Mouse (Mus musculus): Measurements from ENCODE around the gene Mfsd14a. TPM values are rescaled to one million over a fixed set of nuclear protein-coding genes. Genes with fewer than 3 reads are reported as not detected.
"Not testable (repeated sequence)": the region's sequence is repeated elsewhere in the genome, so short reads cannot be mapped to it uniquely, and the experiment has no call there.

Gene Mfsd14a
- polyA plus RNA-seq, 1 experiment from 2014 or later: 91.8 TPM

- Histone ChIP-seq H3K4me2 (ENCODE audit: low read length) (no peak overlapping the region), H3K4me1 (replicated peaks; ENCODE audit: control insufficient read depth, insufficient read depth, low read length) (peaks cover 10% of the 10 kb centered on the region; the same call in 1 of the 2 replicates), H3K27me3 (replicated peaks; ENCODE audit: control insufficient read depth, insufficient read depth, low read length) (no peaks in the 10 kb centered on the region), H3K27ac (ENCODE audit: low read depth) (no peak overlapping the region), H3K9ac (ENCODE audit: low read length) (no peak overlapping the region), H3K9me3 (ENCODE audit: control insufficient read depth, low read length) (no peaks in the 10 kb centered on the region), H3K36me3 (ENCODE audit: control insufficient read depth, insufficient read depth, low read length) (no peaks in the 10 kb centered on the region), H3K4me3 (ENCODE audit: low read depth, low read length) (no peak overlapping the region)
- DNase-seq (ENCODE audit: low spot score): no peak
- no peak for ATAC-seq (replicated peaks; ENCODE audit: low FRiP score, low TSS enrichment, low read depth)
- 84% methylated on average over 15 of the region's 15 CpGs for WGBS
These were observed 3.4 kb downstream of the Mfsd14a start for GRCm38 (mm10) chr3:116658928-116659565.

GRCm38 (mm10) chr3:116656184-116656965 lies 6.1 kb downstream of the Mfsd14a start:
- 63% methylated on average over 7 of the region's 7 CpGs for WGBS
- DNase-seq (ENCODE audit: low spot score): no peak
- no peak overlapping the region for H3K4me2 ChIP-seq (ENCODE audit: low read length)
- H3K4me3 ChIP-seq (ENCODE audit: low read depth, low read length): no peak overlapping the region
- no peak for ATAC-seq (replicated peaks; ENCODE audit: low FRiP score, low TSS enrichment, low read depth)
- peaks cover 6% of the 10 kb centered on the region; the same call in 1 of the 2 replicates for H3K4me1 ChIP-seq (replicated peaks; ENCODE audit: control insufficient read depth, insufficient read depth, low read length)
- no peak overlapping the region for H3K9ac ChIP-seq (ENCODE audit: low read length)
- H3K27me3 ChIP-seq (replicated peaks; ENCODE audit: control insufficient read depth, insufficient read depth, low read length): no peaks in the 10 kb centered on the region
- H3K27ac ChIP-seq (ENCODE audit: low read depth): no peak overlapping the region
- H3K36me3 ChIP-seq (ENCODE audit: control insufficient read depth, insufficient read depth, low read length): no peaks in the 10 kb centered on the region
- no peaks in the 10 kb centered on the region for H3K9me3 ChIP-seq (ENCODE audit: control insufficient read depth, low read length)

GRCm38 (mm10) chr3:116654051-116654450 lies 8.4 kb downstream of the Mfsd14a start:
- not testable (repeated sequence) for H3K27me3 ChIP-seq (replicated peaks; ENCODE audit: control insufficient read depth, insufficient read depth, low read length); H3K27ac ChIP-seq (ENCODE audit: low read depth); H3K9ac ChIP-seq (ENCODE audit: low read length); H3K4me3 ChIP-seq (ENCODE audit: low read depth, low read length); ATAC-seq (replicated peaks; ENCODE audit: low FRiP score, low TSS enrichment, low read depth); DNase-seq (ENCODE audit: low spot score); H3K4me2 ChIP-seq (ENCODE audit: low read length); H3K4me1 ChIP-seq (replicated peaks; ENCODE audit: control insufficient read depth, insufficient read depth, low read length); H3K9me3 ChIP-seq (ENCODE audit: control insufficient read depth, low read length)
- H3K36me3 ChIP-seq (ENCODE audit: control insufficient read depth, insufficient read depth, low read length): peaks cover 15% of the 10 kb centered on the region
- 96% methylated on average over 11 of the region's 11 CpGs for WGBS

- Histone ChIP-seq H3K4me2 (ENCODE audit: low read length) (no peak overlapping the region), H3K27ac (ENCODE audit: low read depth) (no peak overlapping the region), H3K9ac (ENCODE audit: low read length) (no peak overlapping the region), H3K27me3 (replicated peaks; ENCODE audit: control insufficient read depth, insufficient read depth, low read length) (no peaks in the 10 kb centered on the region), H3K36me3 (ENCODE audit: control insufficient read depth, insufficient read depth, low read length) (peaks cover 20% of the 10 kb centered on the region), H3K4me3 (ENCODE audit: low read depth, low read length) (no peak overlapping the region), H3K9me3 (ENCODE audit: control insufficient read depth, low read length) (no peaks in the 10 kb centered on the region), H3K4me1 (replicated peaks; ENCODE audit: control insufficient read depth, insufficient read depth, low read length) (no peaks in the 10 kb centered on the region; the same call in 1 of the 2 replicates)
- DNase-seq (ENCODE audit: low spot score) (no peak), ATAC-seq (replicated peaks; ENCODE audit: low FRiP score, low TSS enrichment, low read depth) (no peak)
- WGBS: 69% methylated on average over 5 of the region's 5 CpGs
These were observed 9.1 kb downstream of the Mfsd14a start for GRCm38 (mm10) chr3:116653278-116653945.

GRCm38 (mm10) chr3:116652033-116652446 lies 10.4 kb downstream of the Mfsd14a start:
- DNase-seq (ENCODE audit: low spot score): no peak

GRCm38 (mm10) chr3:116650698-116651097 lies 11.8 kb downstream of the Mfsd14a start:
- DNase-seq (ENCODE audit: low spot score): no peak
- peaks cover 42% of the 10 kb centered on the region for H3K36me3 ChIP-seq (ENCODE audit: control insufficient read depth, insufficient read depth, low read length)
- H3K27me3 ChIP-seq (replicated peaks; ENCODE audit: control insufficient read depth, insufficient read depth, low read length): no peaks in the 10 kb centered on the region
- ATAC-seq (replicated peaks; ENCODE audit: low FRiP score, low TSS enrichment, low read depth): no peak
- no peaks in the 10 kb centered on the region for H3K4me1 ChIP-seq (replicated peaks; ENCODE audit: control insufficient read depth, insufficient read depth, low read length)
- H3K4me3 ChIP-seq (ENCODE audit: low read depth, low read length): no peak overlapping the region
- no peaks in the 10 kb centered on the region for H3K9me3 ChIP-seq (ENCODE audit: control insufficient read depth, low read length)
- no peak overlapping the region for H3K27ac ChIP-seq (ENCODE audit: low read depth)
- H3K4me2 ChIP-seq (ENCODE audit: low read length): no peak overlapping the region
- WGBS: 96% methylated on average over 9 of the region's 9 CpGs
- no peak overlapping the region for H3K9ac ChIP-seq (ENCODE audit: low read length)

More at GRCm38 (mm10) chr3:116652033-116652446, 10.4 kb downstream of the Mfsd14a start:
- H3K4me1 ChIP-seq (replicated peaks; ENCODE audit: control insufficient read depth, insufficient read depth, low read length): no peaks in the 10 kb centered on the region
- no peak overlapping the region for H3K27ac ChIP-seq (ENCODE audit: low read depth)
- H3K9ac ChIP-seq (ENCODE audit: low read length): no peak overlapping the region
- 70% methylated on average over 3 of the region's 3 CpGs for WGBS
- peaks cover 29% of the 10 kb centered on the region for H3K36me3 ChIP-seq (ENCODE audit: control insufficient read depth, insufficient read depth, low read length)
- H3K4me2 ChIP-seq (ENCODE audit: low read length): no peak overlapping the region
- no peak overlapping the region for H3K4me3 ChIP-seq (ENCODE audit: low read depth, low read length)
- no peak for ATAC-seq (replicated peaks; ENCODE audit: low FRiP score, low TSS enrichment, low read depth)
- H3K27me3 ChIP-seq (replicated peaks; ENCODE audit: control insufficient read depth, insufficient read depth, low read length): no peaks in the 10 kb centered on the region
- no peaks in the 10 kb centered on the region for H3K9me3 ChIP-seq (ENCODE audit: control insufficient read depth, low read length)

GRCm38 (mm10) chr3:116648805-116649204 lies 13.7 kb downstream of the Mfsd14a start:
- no peak overlapping the region for H3K4me3 ChIP-seq (ENCODE audit: low read depth, low read length)
- H3K36me3 ChIP-seq (ENCODE audit: control insufficient read depth, insufficient read depth, low read length): peaks cover 59% of the 10 kb centered on the region
- H3K9me3 ChIP-seq (ENCODE audit: control insufficient read depth, low read length): no peaks in the 10 kb centered on the region
- H3K9ac ChIP-seq (ENCODE audit: low read length): no peak overlapping the region
- no peaks in the 10 kb centered on the region for H3K4me1 ChIP-seq (replicated peaks; ENCODE audit: control insufficient read depth, insufficient read depth, low read length)
- ATAC-seq (replicated peaks; ENCODE audit: low FRiP score, low TSS enrichment, low read depth) (no peak), DNase-seq (ENCODE audit: low spot score) (no peak)
- no peaks in the 10 kb centered on the region for H3K27me3 ChIP-seq (replicated peaks; ENCODE audit: control insufficient read depth, insufficient read depth, low read length)
- 95% methylated on average over 7 of the region's 7 CpGs for WGBS
- H3K27ac ChIP-seq (ENCODE audit: low read depth): no peak overlapping the region
- H3K4me2 ChIP-seq (ENCODE audit: low read length): no peak overlapping the region

- H3K27me3 ChIP-seq (replicated peaks; ENCODE audit: control insufficient read depth, insufficient read depth, low read length): no peaks in the 10 kb centered on the region
- WGBS: 96% methylated on average over 1 of the region's 1 CpGs
- no peak overlapping the region for H3K4me3 ChIP-seq (ENCODE audit: low read depth, low read length)
- H3K9me3 ChIP-seq (ENCODE audit: control insufficient read depth, low read length): no peaks in the 10 kb centered on the region
- no peak overlapping the region for H3K4me2 ChIP-seq (ENCODE audit: low read length)
- DNase-seq (ENCODE audit: low spot score) (no peak), ATAC-seq (replicated peaks; ENCODE audit: low FRiP score, low TSS enrichment, low read depth) (no peak)
- H3K36me3 ChIP-seq (ENCODE audit: control insufficient read depth, insufficient read depth, low read length): peaks cover 83% of the 10 kb centered on the region
- H3K27ac ChIP-seq (ENCODE audit: low read depth): no peak overlapping the region
- H3K4me1 ChIP-seq (replicated peaks; ENCODE audit: control insufficient read depth, insufficient read depth, low read length): no peaks in the 10 kb centered on the region
- no peak overlapping the region for H3K9ac ChIP-seq (ENCODE audit: low read length)
These were observed 16.1 kb downstream of the Mfsd14a start for GRCm38 (mm10) chr3:116646387-116646786.

Measured in intestine, embryonic 14.5 days (tissue).